ENCODE assay signal across 7 mouse cellular contexts in the genomic region with DNA sequence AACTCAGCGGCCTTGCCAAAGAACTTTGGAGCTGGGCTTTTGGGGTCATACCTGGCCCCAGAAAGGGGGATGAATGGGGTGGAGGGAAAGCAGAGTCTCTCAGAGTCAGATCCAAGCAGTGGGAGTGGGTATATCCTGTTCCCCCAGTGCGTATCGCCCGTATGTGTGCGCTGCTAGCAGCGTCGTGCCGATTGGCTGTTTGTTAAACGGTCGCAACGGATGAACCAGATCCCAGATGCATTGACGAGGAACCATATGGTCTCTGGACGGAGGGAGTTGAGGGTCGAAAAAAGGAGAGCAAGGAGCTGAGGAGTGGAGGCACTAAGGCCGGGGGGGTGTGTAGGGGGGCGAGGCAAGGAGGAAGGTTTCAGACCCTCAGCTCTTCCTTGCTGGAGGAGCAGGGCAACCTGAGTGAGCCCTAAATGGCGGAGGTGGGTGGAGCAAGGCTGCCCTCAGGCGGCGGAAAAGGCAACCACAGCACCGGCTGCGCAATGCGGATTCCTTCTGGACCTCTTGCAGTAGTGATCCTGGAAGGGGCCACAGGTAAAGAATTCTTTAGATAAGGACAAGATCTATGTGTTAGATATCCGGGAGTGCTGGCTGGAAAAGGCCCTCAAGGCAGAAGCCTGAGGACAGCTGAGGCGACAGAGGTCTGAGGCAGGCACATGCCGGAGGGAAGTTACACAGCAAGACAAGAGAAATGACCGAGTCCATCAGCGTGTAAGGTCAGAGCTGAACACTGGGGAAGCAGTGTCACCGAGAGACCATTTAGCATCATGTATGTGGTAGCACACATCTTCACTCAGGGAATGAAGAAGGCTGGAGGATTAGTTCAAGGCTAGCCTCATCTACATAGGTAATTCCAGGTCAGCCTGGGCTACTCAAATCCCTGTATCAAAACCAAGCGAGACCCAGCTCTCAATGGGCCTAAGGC. TPM values are rescaled to one million over a fixed set of nuclear protein-coding genes. Genes with fewer than 3 reads are reported as not detected.
A peak's percentile ranks its signal among the peaks of the same experiment; 100 is the strongest.
DNase-seq lines count a peak whose midpoint lies in the region; ATAC-seq lines count a peak whose summit lies in the region.

No protein-coding gene starts in this region.

- H3K27me3 ChIP-seq in hindbrain, embryonic 12.5 days, result peaks cover 43% of the 10 kb centered on the region

- H3K36me3 ChIP-seq in hindbrain, embryonic 12.5 days, result no peaks in the 10 kb centered on the region

- DNase-seq in R1 (ENCODE audit: low read depth, low spot score), result peak; percentile 69
- peak; percentile 87 for DNase-seq in cerebellum, adult 8-10 months
- peak; percentile 78 for DNase-seq in forelimb bud, embryonic 11.5 days (ENCODE audit: low read depth, low spot score)
- DNase-seq in left cerebral cortex, adult 11 months (ENCODE audit: low spot score), result peak; percentile 77
- peak; percentile 78 for DNase-seq in lung, postnatal 36 days
- DNase-seq in right cerebral cortex, postnatal 10 days (ENCODE audit: low spot score in 2 of 2), result peak; percentile 88 to 91

- peak overlapping the region; percentile 68 for H3K27ac ChIP-seq in hindbrain, embryonic 12.5 days

- peaks cover 55% of the 10 kb centered on the region for H3K4me1 ChIP-seq in hindbrain, embryonic 12.5 days

- WGBS in hindbrain, embryonic 12.5 days, result 12% methylated on average over 28 of the region's 29 CpGs

- peak; percentile 38 for ATAC-seq in hindbrain, embryonic 12.5 days (ENCODE audit: low FRiP score)

- H3K9ac ChIP-seq in hindbrain, embryonic 12.5 days, result peak overlapping the region; percentile 58

- H3K9me3 ChIP-seq in hindbrain, embryonic 12.5 days (replicated peaks), result no peaks in the 10 kb centered on the region

- peak overlapping the region; percentile 85 for H3K4me2 ChIP-seq in hindbrain, embryonic 12.5 days (replicated peaks)

- peak overlapping the region; percentile 26 for H3K4me3 ChIP-seq in hindbrain, embryonic 12.5 days

RNA-seq across cellular contexts. Expression of a gene that starts 5.7 kb away (rescaled TPM):
- polyA plus RNA-seq in hindbrain, embryonic 12.5 days (2016; fragmentation: Nextera tagmentation; extraction: Ambion mirVana), result 55.6 and 60.3 TPM in 2 replicates

RNA-seq across cellular contexts. Expression of a gene that starts 9.3 kb away (rescaled TPM):
- polyA plus RNA-seq in hindbrain, embryonic 12.5 days (2016; fragmentation: Nextera tagmentation; extraction: Ambion mirVana), result 24.0 and 27.3 TPM in 2 replicates

RNA-seq across cellular contexts. Expression of a gene that starts 26.3 kb away (rescaled TPM):
- 185 and 210 TPM in 2 replicates for polyA plus RNA-seq in hindbrain, embryonic 12.5 days (2016; fragmentation: Nextera tagmentation; extraction: Ambion mirVana)

RNA-seq across cellular contexts. Expression of a gene that starts 32.7 kb away (rescaled TPM):
- polyA plus RNA-seq in hindbrain, embryonic 12.5 days (2016; fragmentation: Nextera tagmentation; extraction: Ambion mirVana), result 1.0 and 1.7 TPM in 2 replicates

RNA-seq across cellular contexts. Expression of a gene that starts 42.3 kb away (rescaled TPM):
- 9.2 and 10.4 TPM in 2 replicates for polyA plus RNA-seq in hindbrain, embryonic 12.5 days (2016; fragmentation: Nextera tagmentation; extraction: Ambion mirVana)

Comparison
In these comparisons a context has a peak if more than half of its experiments do, and no peak if none do; other contexts are left out.
1. Peak in every context shown above with its lines: DNase-seq, ATAC-seq, H3K4me3 ChIP-seq and H3K27ac ChIP-seq.